19 mouse cellular contexts compared by ENCODE assay signal in the genomic region with DNA sequence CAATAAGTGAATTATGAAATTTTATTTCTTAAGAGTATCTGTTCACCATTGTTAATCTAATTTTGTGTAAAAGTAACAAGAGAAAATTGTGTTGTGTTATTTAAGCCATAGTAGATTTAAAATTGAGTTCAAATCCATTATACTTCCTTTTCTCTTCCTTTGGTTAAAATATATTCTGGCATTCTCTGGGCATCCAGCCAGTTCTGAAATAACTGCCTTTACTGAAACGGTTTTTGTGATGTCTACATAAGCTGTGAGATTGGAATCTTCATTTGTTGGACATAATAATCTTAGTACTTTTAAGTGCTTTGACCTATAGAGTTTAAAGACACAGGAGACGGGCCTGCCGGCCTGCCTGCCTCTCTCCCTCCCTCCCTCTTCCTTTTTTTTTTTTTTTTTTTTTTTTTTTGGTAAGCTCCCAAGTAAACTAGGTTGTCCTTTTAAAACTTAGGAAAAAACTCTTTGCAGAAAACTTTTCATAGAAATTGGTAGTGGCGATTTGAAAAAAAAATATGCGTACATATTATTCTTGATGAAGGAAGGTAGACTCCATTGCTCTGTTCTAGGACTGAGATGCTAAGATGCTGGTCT.
DNase-seq lines count a peak whose midpoint lies in the region; ATAC-seq and TF ChIP-seq lines count a peak whose summit lies in the region.
"Had no signal": no experiment of that assay in that cellular context is flagged by ENCODE, and none has a peak within 500 bp of the region (broad histone marks: within the 10 kb centered on the region; RNA-seq: fewer than 3 reads in every experiment).

No protein-coding gene starts in this region.

- TF ChIP-seq POLR2A in kidney, adult 2 months (IDR thresholded peaks at IDR 0.05; ENCODE audit: low read depth, low read length) = no peak
- TF ChIP-seq POLR2A in lung, adult 2 months (IDR thresholded peaks at IDR 0.05; ENCODE audit: borderline replicate concordance, extremely low read depth, low read depth, low read length) = no peak
- no peak for TF ChIP-seq POLR2A in bone marrow macrophage, adult 2 months (IDR thresholded peaks at IDR 0.05; ENCODE audit: borderline replicate concordance, low read depth, low read length)

- no peak overlapping the region for H3K4me3 ChIP-seq in kidney, adult 2 months (ENCODE audit: insufficient read depth, low read depth, low read length)
- H3K4me3 ChIP-seq in lung, embryonic 14.5 days (ENCODE audit: low read depth, low read length) = no peak overlapping the region
- no peak overlapping the region for H3K4me3 ChIP-seq in lung, adult 2 months (replicated peaks; ENCODE audit: extremely low read depth, low read depth, low read length)
- no peak overlapping the region for H3K4me3 ChIP-seq in bone marrow macrophage, adult 2 months (ENCODE audit: insufficient read depth, low read length)
- H3K4me3 ChIP-seq: heart, embryonic 15.5 days; hindbrain, embryonic 13.5 days; limb, embryonic 12.5 days; liver, embryonic 12.5 days; midbrain, embryonic 10.5 days had no signal

- no peak overlapping the region for H3K27ac ChIP-seq in kidney, adult 2 months (ENCODE audit: insufficient read depth, low read depth, low read length)
- H3K27ac ChIP-seq in lung, embryonic 14.5 days (ENCODE audit: low read depth) = no peak overlapping the region
- peak overlapping the region; percentile 71 for H3K27ac ChIP-seq in bone marrow macrophage, adult 2 months (ENCODE audit: insufficient read depth, low read depth, low read length)
- H3K27ac ChIP-seq: heart, embryonic 15.5 days; hindbrain, embryonic 13.5 days; limb, embryonic 12.5 days; liver, embryonic 12.5 days; midbrain, embryonic 10.5 days had no signal

- WGBS in kidney, adult 2 months = 42% methylated on average over 5 of the region's 5 CpGs
- WGBS in lung, embryonic 14.5 days = 43% methylated on average over 5 of the region's 5 CpGs
- 53% methylated on average over 5 of the region's 5 CpGs for WGBS in lung, adult 2 months

- H3K9ac ChIP-seq in lung, embryonic 14.5 days = no peak overlapping the region
- H3K9ac ChIP-seq: heart, embryonic 15.5 days; hindbrain, embryonic 13.5 days; limb, embryonic 12.5 days; liver, embryonic 12.5 days had no signal

- H3K27me3 ChIP-seq in kidney, adult 2 months (replicated peaks; ENCODE audit: control insufficient read depth, insufficient read depth, low read length) = no peaks in the 10 kb centered on the region
- H3K27me3 ChIP-seq in lung, embryonic 14.5 days (ENCODE audit: insufficient read depth, low read length) = no peaks in the 10 kb centered on the region
- H3K27me3 ChIP-seq: heart, embryonic 15.5 days; hindbrain, embryonic 13.5 days; limb, embryonic 12.5 days; liver, embryonic 12.5 days had no signal

- no peaks in the 10 kb centered on the region for H3K9me3 ChIP-seq in lung, embryonic 14.5 days (ENCODE audit: low read depth, low read length)
- H3K9me3 ChIP-seq: heart, embryonic 15.5 days; hindbrain, embryonic 13.5 days; limb, embryonic 12.5 days; liver, embryonic 12.5 days; midbrain, embryonic 10.5 days had no signal

- DNase-seq in kidney, adult 2 months = peak; percentile 18
- no peak for DNase-seq in kidney, adult 18-20 months
- peak; percentile 83 for DNase-seq in lung, embryonic 14.5 days
- no peak for DNase-seq in lung, adult 2 months
- DNase-seq in MN1 (ENCODE audit: low spot score) = no peak
- DNase-seq: adrenal gland, postnatal 25 days; cerebellum, adult 11-12 months; cerebellum, postnatal 10 days; heart, postnatal 36 days; kidney, postnatal 14 days; lung, adult 18-20 months; lung, postnatal 4 days had no signal

- H3K36me3 ChIP-seq in kidney, adult 2 months (ENCODE audit: control insufficient read depth, insufficient read depth, low read length) = no peaks in the 10 kb centered on the region
- no peaks in the 10 kb centered on the region for H3K36me3 ChIP-seq in lung, embryonic 14.5 days (ENCODE audit: insufficient read depth)
- H3K36me3 ChIP-seq: heart, embryonic 15.5 days; hindbrain, embryonic 13.5 days; limb, embryonic 12.5 days; midbrain, embryonic 10.5 days had no signal

- ATAC-seq in lung, embryonic 14.5 days (ENCODE audit: insufficient read depth) = no peak
- no peak for ATAC-seq in inflammation-experienced regulatory T-cells, adult 6 months
- ATAC-seq: liver, embryonic 12.5 days had no signal

- peaks cover 23% of the 10 kb centered on the region for H3K4me1 ChIP-seq in kidney, adult 2 months (ENCODE audit: control insufficient read depth, insufficient read depth, low read length)
- peaks cover 6% of the 10 kb centered on the region for H3K4me1 ChIP-seq in lung, embryonic 14.5 days (ENCODE audit: insufficient read depth)
- H3K4me1 ChIP-seq in lung, adult 2 months (ENCODE audit: control insufficient read depth, insufficient read depth, low read length) = peaks cover 5% of the 10 kb centered on the region; the same call in 1 of the 2 replicates
- H3K4me1 ChIP-seq in bone marrow macrophage, adult 2 months (ENCODE audit: control insufficient read depth, insufficient read depth, low read length) = peaks cover 62% of the 10 kb centered on the region

- TF ChIP-seq CTCF in kidney, adult 2 months (conservative IDR thresholded peaks at IDR 0.05; ENCODE audit: insufficient read depth, insufficient read length, low read depth, low read length) = no peak
- TF ChIP-seq CTCF in lung, embryonic 14.5 days (IDR thresholded peaks at IDR 0.05; ENCODE audit: low read depth) = no peak
- no peak for TF ChIP-seq CTCF in lung, adult 2 months (IDR thresholded peaks at IDR 0.05; ENCODE audit: insufficient read depth, low read length)
- no peak for TF ChIP-seq CTCF in bone marrow macrophage, adult 2 months (IDR thresholded peaks at IDR 0.05; ENCODE audit: low read depth, low read length)

- H3K4me2 ChIP-seq in lung, embryonic 14.5 days = no peak overlapping the region
- H3K4me2 ChIP-seq: heart, embryonic 15.5 days; hindbrain, embryonic 13.5 days; limb, embryonic 12.5 days; liver, embryonic 12.5 days had no signal

Comparison
In these comparisons a context has a peak if more than half of its experiments do, and no peak if none do; other contexts are left out.
1. DNase-seq: peak in kidney, adult 2 months (single experiment) and lung, embryonic 14.5 days (single experiment); none in kidney, adult 18-20 months (single experiment), lung, adult 2 months (single experiment) and MN1 (single experiment).